Mouse (Mus musculus): ENCODE data around the gene N4bp2. TPM values are rescaled to one million over a fixed set of nuclear protein-coding genes. Genes with fewer than 3 reads are reported as not detected.

N4bp2 gene
- total and polyA plus RNA-seq, 3 experiments = 11.4 to 50.6 (median 12.9) TPM

- Histone ChIP-seq H3K9ac (ENCODE audit: control insufficient read depth, low read depth, low read length, poor library complexity, severe bottlenecking) (no peak overlapping the region), H3K4me1 (ENCODE audit: control insufficient read depth in 1 of 2, insufficient read depth in 2 of 2, low read length in 2 of 2) (peaks cover 3 to 14% of the 10 kb centered on the region in 2 experiments; a peak in 3 of 4 replicates), H3K27ac (ENCODE audit: control insufficient read depth, low read depth, low read length) (no peak overlapping the region), H3K27me3 (ENCODE audit: control insufficient read depth in 1 of 2, insufficient read depth in 2 of 2, low read length in 2 of 2) (no peaks in the 10 kb centered on the region), H3K79me2 (ENCODE audit: control insufficient read depth, insufficient read depth, low read length, poor library complexity) (peaks cover 17% of the 10 kb centered on the region), H3K4me3 (ENCODE audit: control insufficient read depth in 1 of 2, insufficient read depth in 1 of 2, low read depth in 2 of 2, low read length in 2 of 2) (no peak overlapping the region), H3K9me3 (replicated peaks; ENCODE audit: insufficient read depth, low read length) (no peaks in the 10 kb centered on the region), H3K36me3 (ENCODE audit: control insufficient read depth in 1 of 2, insufficient read depth in 2 of 2, low read length in 2 of 2) (peaks cover 0 to 13% of the 10 kb centered on the region in 2 experiments; a peak in 2 of 4 replicates)
- no peak for TF ChIP-seq MYB (IDR thresholded peaks at IDR 0.05; ENCODE audit: low read depth, low read length)
- DNase-seq (ENCODE audit: low read depth, low spot score) = no peak
These were observed 3.3 kb upstream of the N4bp2 start for GRCm38 (mm10) chr5:65760041-65760440.

DNA sequence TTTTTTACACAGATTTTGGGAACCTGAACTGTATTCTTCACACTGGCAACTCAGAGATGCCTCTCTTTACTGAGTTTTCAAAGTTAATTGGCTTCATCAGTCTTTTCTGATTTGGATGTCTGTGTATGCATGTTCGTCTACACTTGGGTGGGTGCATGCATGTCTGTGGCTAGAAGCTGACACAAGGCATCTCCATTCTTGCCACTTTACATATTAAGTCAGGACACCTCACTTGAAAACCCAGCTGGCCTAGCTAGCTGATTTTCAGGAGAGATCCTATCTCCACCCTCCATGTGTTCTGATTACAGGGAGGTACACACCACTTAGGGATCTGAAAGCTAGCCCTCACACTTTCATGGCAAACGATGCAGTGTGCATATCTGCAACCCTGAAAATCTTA, 2.7 kb upstream of the N4bp2 start:
- H3K27ac ChIP-seq (ENCODE audit: control insufficient read depth, low read depth, low read length) = no peak overlapping the region; the same call in 1 of the 2 replicates
- TF ChIP-seq BHLHE40 (IDR thresholded peaks at IDR 0.05; ENCODE audit: borderline replicate concordance, low read depth, low read length) (no peak), POLR2AphosphoS2 (IDR thresholded peaks at IDR 0.05; ENCODE audit: low read length) (no peak), GABPA (IDR thresholded peaks at IDR 0.05; ENCODE audit: low read depth, low read length) (no peak), MAX (IDR thresholded peaks at IDR 0.05; ENCODE audit: low read length) (no peak), CHD2 (IDR thresholded peaks at IDR 0.05; ENCODE audit: low read length) (no peak), MEF2A (IDR thresholded peaks at IDR 0.05; ENCODE audit: extremely low read depth, insufficient replicate concordance, low read depth, low read length, poor library complexity, severe bottlenecking) (no peak), NRF1 (IDR thresholded peaks at IDR 0.05; ENCODE audit: insufficient read depth, low read depth, low read length, poor library complexity, severe bottlenecking) (no peak), MYC (IDR thresholded peaks at IDR 0.05; ENCODE audit: low read depth, low read length) (no peak), USF1 (IDR thresholded peaks at IDR 0.05; ENCODE audit: low read depth, low read length) (no peak), UBTF (IDR thresholded peaks at IDR 0.05; ENCODE audit: borderline replicate concordance, insufficient read depth, low read depth, low read length) (no peak), KAT2A (conservative IDR thresholded peaks at IDR 0.05; ENCODE audit: low read depth, low read length) (no peak), JUND (IDR thresholded peaks at IDR 0.05; ENCODE audit: low read depth, low read length) (no peak), CHD1 (IDR thresholded peaks at IDR 0.05; ENCODE audit: low read depth, low read length) (no peak)
- H3K9ac ChIP-seq (ENCODE audit: control insufficient read depth, low read depth, low read length, poor library complexity, severe bottlenecking) = no peak overlapping the region
- no peaks in the 10 kb centered on the region for H3K27me3 ChIP-seq (ENCODE audit: control insufficient read depth in 1 of 2, insufficient read depth in 2 of 2, low read length in 2 of 2)
- H3K9me3 ChIP-seq (replicated peaks; ENCODE audit: insufficient read depth, low read length) = no peaks in the 10 kb centered on the region
- peaks cover 0 to 14% of the 10 kb centered on the region in 2 experiments; a peak in 2 of 4 replicates for H3K36me3 ChIP-seq (ENCODE audit: control insufficient read depth in 1 of 2, insufficient read depth in 2 of 2, low read length in 2 of 2)
- no peak overlapping the region for H3K4me3 ChIP-seq (ENCODE audit: control insufficient read depth in 1 of 2, insufficient read depth in 1 of 2, low read depth in 2 of 2, low read length in 2 of 2)
- H3K79me2 ChIP-seq (ENCODE audit: control insufficient read depth, insufficient read depth, low read length, poor library complexity) = peaks cover 20% of the 10 kb centered on the region
- H3K4me1 ChIP-seq (ENCODE audit: control insufficient read depth in 1 of 2, insufficient read depth in 2 of 2, low read length in 2 of 2) = peaks cover 3 to 14% of the 10 kb centered on the region in 2 experiments; a peak in 3 of 4 replicates
- DNase-seq (ENCODE audit: low read depth, low spot score) = no peak

DNA sequence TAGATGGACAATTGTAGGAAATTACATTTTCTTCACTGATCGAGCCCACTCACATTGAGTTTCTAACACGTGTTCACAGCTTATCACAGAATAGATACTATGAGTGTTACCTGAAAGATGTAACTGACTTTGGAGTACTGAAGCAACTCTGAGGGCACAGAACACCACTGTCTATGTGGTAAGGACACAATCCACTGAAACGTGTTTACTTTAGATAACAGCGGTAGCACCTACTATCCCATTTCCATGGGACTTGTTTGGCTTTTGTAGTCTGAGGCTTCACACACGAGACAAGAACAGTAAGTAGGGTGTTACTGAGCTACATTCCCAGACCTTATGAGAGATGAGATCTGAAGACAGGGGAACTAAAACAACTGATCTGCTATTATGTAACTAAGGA, 2.3 kb upstream of the N4bp2 start:
- no peaks in the 10 kb centered on the region for H3K9me3 ChIP-seq (replicated peaks; ENCODE audit: insufficient read depth, low read length)
- no peak overlapping the region; the same call in none of the 2 replicates for H3K27ac ChIP-seq (ENCODE audit: control insufficient read depth, low read depth, low read length)
- peak; percentile 42 for DNase-seq (ENCODE audit: low read depth, low spot score)
- TF ChIP-seq ETS1 (IDR thresholded peaks at IDR 0.05; ENCODE audit: low read depth, low read length) (0 out of 2 replicates have a peak, but pooled peaks have one; percentile 20), MAZ (IDR thresholded peaks at IDR 0.05; ENCODE audit: low read depth, low read length) (0 out of 2 replicates have a peak, but pooled peaks have one; percentile 21), GATA1 (IDR thresholded peaks at IDR 0.05; ENCODE audit: low read depth, low read length) (peak; percentile 31; the same call in 1 of the 2 replicates), MXI1 (IDR thresholded peaks at IDR 0.05; ENCODE audit: low read depth, low read length) (0 out of 2 replicates have a peak, but pooled peaks have one; percentile 42), ZKSCAN1 (IDR thresholded peaks at IDR 0.05; ENCODE audit: low read depth, low read length) (no peak), NRF1 (IDR thresholded peaks at IDR 0.05; ENCODE audit: insufficient read depth, low read depth, low read length, poor library complexity, severe bottlenecking) (no peak), TAL1 (IDR thresholded peaks at IDR 0.05; ENCODE audit: low read length) (peak; percentile 76), BHLHE40 (IDR thresholded peaks at IDR 0.05; ENCODE audit: borderline replicate concordance, low read depth, low read length) (peak; percentile 27; the same call in 1 of the 2 replicates), EP300 (IDR thresholded peaks at IDR 0.05; ENCODE audit: low read depth in 1 of 2, low read length in 2 of 2) (peak; percentile 26 to 46; a peak in 3 of 4 replicates), NELFE (IDR thresholded peaks at IDR 0.05; ENCODE audit: low read depth, low read length) (no peak), MAX (IDR thresholded peaks at IDR 0.05; ENCODE audit: low read length) (peak; percentile 51), TBP (IDR thresholded peaks at IDR 0.05; ENCODE audit: low read depth, low read length) (no peak), TCF12 (IDR thresholded peaks at IDR 0.05; ENCODE audit: low read depth, low read length) (no peak), ELF1 (IDR thresholded peaks at IDR 0.05; ENCODE audit: low read depth, low read length) (no peak)

More for the DNA sequence above, 2.3 kb upstream of the N4bp2 start:
- H3K79me2 ChIP-seq (ENCODE audit: control insufficient read depth, insufficient read depth, low read length, poor library complexity) = peaks cover 20% of the 10 kb centered on the region
- no peak overlapping the region; the same call in 1 of the 2 replicates for H3K9ac ChIP-seq (ENCODE audit: control insufficient read depth, low read depth, low read length, poor library complexity, severe bottlenecking)
- H3K36me3 ChIP-seq (ENCODE audit: control insufficient read depth in 1 of 2, insufficient read depth in 2 of 2, low read length in 2 of 2) = peaks cover 0 to 15% of the 10 kb centered on the region in 2 experiments; a peak in 2 of 4 replicates
- H3K4me1 ChIP-seq (ENCODE audit: control insufficient read depth in 1 of 2, insufficient read depth in 2 of 2, low read length in 2 of 2) = peaks cover 3 to 14% of the 10 kb centered on the region in 2 experiments; a peak in 3 of 4 replicates
- no peak overlapping the region for H3K4me3 ChIP-seq (ENCODE audit: control insufficient read depth in 1 of 2, insufficient read depth in 1 of 2, low read depth in 2 of 2, low read length in 2 of 2)
- H3K27me3 ChIP-seq (ENCODE audit: control insufficient read depth in 1 of 2, insufficient read depth in 2 of 2, low read length in 2 of 2) = no peaks in the 10 kb centered on the region

Data from MEL (cell line).